Mouse (Mus musculus): ENCODE results near the gene Ghrhr. TPM values are rescaled to one million over a fixed set of nuclear protein-coding genes. Genes with fewer than 3 reads are reported as not detected.
A peak's percentile ranks its signal among the peaks of the same experiment; 100 is the strongest.

The Ghrhr gene
- polyA plus RNA-seq, 1 experiment from 2014 or later: 0.12 TPM

GRCm38 (mm10) chr6:55332773-55333109 lies 43.4 kb upstream of the Ghrhr start:
- no peaks in the 10 kb centered on the region for H3K36me3 ChIP-seq (ENCODE audit: insufficient read depth, low read length)
- DNase-seq (ENCODE audit: low spot score) (no peak), ATAC-seq (no peak)
- peaks cover 19% of the 10 kb centered on the region for H3K4me1 ChIP-seq (ENCODE audit: insufficient read depth, low read depth, low read length)
- H3K27ac ChIP-seq (ENCODE audit: low read length): no peak overlapping the region
- TF ChIP-seq CTCF (IDR thresholded peaks at IDR 0.05) (no peak), EP300 (IDR thresholded peaks at IDR 0.05) (no peak)
- no peak overlapping the region for H3K4me2 ChIP-seq (replicated peaks; ENCODE audit: low read depth, low read length)
- 75% methylated on average over 6 of the region's 6 CpGs for WGBS
- no peak overlapping the region for H3K9ac ChIP-seq (replicated peaks; ENCODE audit: low read depth)
- no peaks in the 10 kb centered on the region for H3K9me3 ChIP-seq (ENCODE audit: low read length)
- H3K4me3 ChIP-seq (ENCODE audit: low read depth, low read length): no peak overlapping the region
- H3K27me3 ChIP-seq (replicated peaks; ENCODE audit: insufficient read depth, low read length): no peaks in the 10 kb centered on the region

GRCm38 (mm10) chr6:55335989-55336514 lies 40.0 kb upstream of the Ghrhr start, which contains the start of gene Aqp1:
TSS of gene Aqp1 (plus strand) at chr6:55336432.
- Histone ChIP-seq H3K4me3 (ENCODE audit: low read depth, low read length) (peak within 1 kb of the TSS; percentile 47), H3K9me3 (ENCODE audit: low read length) (no peaks in the 10 kb centered on the region), H3K9ac (replicated peaks; ENCODE audit: low read depth) (peak within 1 kb of the TSS; percentile 68), H3K36me3 (ENCODE audit: insufficient read depth, low read length) (no peaks in the 10 kb centered on the region), H3K4me1 (ENCODE audit: insufficient read depth, low read depth, low read length) (peaks cover 28% of the 10 kb centered on the region), H3K4me2 (replicated peaks; ENCODE audit: low read depth, low read length) (peak within 1 kb of the TSS; percentile 58), H3K27ac (ENCODE audit: low read length) (peak within 1 kb of the TSS; percentile 82), H3K27me3 (replicated peaks; ENCODE audit: insufficient read depth, low read length) (no peaks in the 10 kb centered on the region)
- TF ChIP-seq EP300 (IDR thresholded peaks at IDR 0.05) (no peak; the same call in 1 of the 2 replicates), CTCF (IDR thresholded peaks at IDR 0.05) (peak; percentile 30)
- peak; percentile 86 for ATAC-seq
- DNase-seq (ENCODE audit: low spot score): peak; percentile 92
- 6% methylated on average over 11 of the region's 12 CpGs for WGBS

DNA sequence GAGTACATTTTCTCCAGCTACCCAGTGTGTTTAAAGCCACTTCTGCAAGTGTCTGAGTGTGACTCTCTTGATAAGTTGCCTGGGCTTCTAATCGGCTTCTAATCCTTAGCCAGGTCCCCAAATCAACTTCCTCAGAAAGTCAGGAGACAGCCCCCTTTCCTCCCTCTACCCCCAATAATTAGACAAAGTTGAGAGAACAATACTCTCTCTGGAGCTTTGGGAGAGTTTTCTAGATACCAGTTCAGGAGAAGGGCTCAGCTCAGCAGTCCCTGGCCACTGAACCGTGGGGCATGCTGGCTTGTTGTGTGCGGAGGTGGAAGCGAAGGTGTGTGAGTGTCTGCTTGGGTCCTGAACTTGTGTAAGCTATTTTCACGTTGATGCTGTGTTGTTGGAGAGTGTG lies 38.9 kb upstream of the Ghrhr start:
- Histone ChIP-seq H3K4me1 (ENCODE audit: insufficient read depth, low read depth, low read length) (peaks cover 33% of the 10 kb centered on the region), H3K36me3 (ENCODE audit: insufficient read depth, low read length) (no peaks in the 10 kb centered on the region), H3K9me3 (ENCODE audit: low read length) (no peaks in the 10 kb centered on the region), H3K4me2 (replicated peaks; ENCODE audit: low read depth, low read length) (peak overlapping the region; percentile 58), H3K4me3 (ENCODE audit: low read depth, low read length) (peak overlapping the region; percentile 47), H3K27me3 (replicated peaks; ENCODE audit: insufficient read depth, low read length) (no peaks in the 10 kb centered on the region), H3K27ac (ENCODE audit: low read length) (peak overlapping the region; percentile 82), H3K9ac (replicated peaks; ENCODE audit: low read depth) (peak overlapping the region; percentile 68)
- ATAC-seq: no peak
- no peak for DNase-seq (ENCODE audit: low spot score)
- 59% methylated on average over 5 of the region's 5 CpGs for WGBS
- no peak for TF ChIP-seq EP300 (IDR thresholded peaks at IDR 0.05)
- no peak for TF ChIP-seq CTCF (IDR thresholded peaks at IDR 0.05)

DNA sequence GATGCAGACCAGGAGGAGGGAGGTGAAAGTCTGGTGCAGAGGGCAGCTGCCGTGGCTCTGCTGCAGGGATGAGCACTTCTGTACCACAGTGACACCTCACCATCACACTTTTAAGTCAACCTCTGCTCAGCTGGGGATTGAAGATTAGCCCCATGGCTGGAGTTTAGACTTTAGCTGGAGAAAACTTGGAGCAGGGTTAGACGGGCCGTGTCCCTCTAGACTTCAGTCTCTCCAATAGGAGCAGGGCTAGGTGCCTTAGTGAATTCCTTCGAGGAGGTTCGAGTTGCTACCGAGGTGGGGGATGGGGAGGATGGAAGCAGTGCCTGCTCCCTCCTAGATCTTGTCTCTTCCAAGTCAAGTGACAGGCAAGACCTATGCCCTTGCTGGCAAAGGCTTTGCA lies 38.0 kb upstream of the Ghrhr start:
- ATAC-seq (no peak), DNase-seq (ENCODE audit: low spot score) (no peak)
- no peaks in the 10 kb centered on the region for H3K36me3 ChIP-seq (ENCODE audit: insufficient read depth, low read length)
- peaks cover 32% of the 10 kb centered on the region for H3K4me1 ChIP-seq (ENCODE audit: insufficient read depth, low read depth, low read length)
- TF ChIP-seq CTCF (IDR thresholded peaks at IDR 0.05) (no peak), EP300 (IDR thresholded peaks at IDR 0.05) (no peak)
- peak overlapping the region; percentile 47 for H3K4me3 ChIP-seq (ENCODE audit: low read depth, low read length)
- H3K27me3 ChIP-seq (replicated peaks; ENCODE audit: insufficient read depth, low read length): no peaks in the 10 kb centered on the region
- peak overlapping the region; percentile 82 for H3K27ac ChIP-seq (ENCODE audit: low read length)
- no peaks in the 10 kb centered on the region for H3K9me3 ChIP-seq (ENCODE audit: low read length)
- WGBS: 28% methylated on average over 6 of the region's 6 CpGs
- H3K9ac ChIP-seq (replicated peaks; ENCODE audit: low read depth): peak overlapping the region; percentile 68
- peak overlapping the region; percentile 58 for H3K4me2 ChIP-seq (replicated peaks; ENCODE audit: low read depth, low read length)

DNA sequence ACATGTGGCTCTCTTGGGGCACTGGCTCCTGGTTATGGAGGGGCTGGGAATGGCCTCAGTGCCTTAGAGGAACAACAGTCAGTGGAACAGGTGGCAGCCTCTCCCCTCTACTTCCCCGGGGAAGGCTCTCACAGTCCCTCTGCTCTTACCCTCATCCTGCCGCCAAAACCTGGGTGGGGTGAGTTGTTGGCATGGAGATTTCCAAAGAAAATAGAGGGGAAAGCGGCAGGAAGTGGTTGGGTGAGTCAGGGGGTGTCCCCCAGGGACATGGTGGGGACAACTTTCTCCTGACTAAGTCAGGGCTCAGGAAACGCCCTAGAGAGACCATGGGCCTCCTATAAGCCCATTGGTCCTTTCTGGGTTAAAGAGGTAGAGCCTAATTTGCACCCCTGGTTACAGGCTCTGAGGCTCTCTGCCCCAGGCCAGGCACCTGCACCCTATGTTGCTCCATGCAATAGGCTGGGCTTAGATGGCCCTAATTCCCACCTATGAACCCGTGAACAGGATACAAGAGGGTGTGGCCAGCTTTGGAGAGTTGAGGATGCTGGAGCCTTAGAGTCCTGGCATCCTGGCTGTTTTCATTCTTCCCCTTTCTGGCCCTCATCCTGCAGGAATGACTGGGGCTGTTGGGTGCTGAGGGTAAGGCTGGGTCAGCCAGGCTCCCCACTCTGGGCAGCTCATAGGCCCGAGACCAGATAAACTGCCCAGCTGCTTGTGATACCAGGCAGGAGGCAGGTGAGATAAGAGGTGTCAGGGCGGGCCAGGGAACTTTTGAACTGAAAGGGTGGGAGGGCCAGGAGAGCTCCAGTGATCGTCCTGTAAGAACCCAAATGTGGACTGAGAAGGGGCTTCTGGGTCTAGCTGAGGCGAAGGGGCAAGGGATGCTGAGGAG lies 36.9 kb upstream of the Ghrhr start:
- no peaks in the 10 kb centered on the region for H3K36me3 ChIP-seq (ENCODE audit: insufficient read depth, low read length)
- no peak for ATAC-seq
- peak overlapping the region; percentile 58 for H3K4me2 ChIP-seq (replicated peaks; ENCODE audit: low read depth, low read length)
- peaks cover 32% of the 10 kb centered on the region for H3K4me1 ChIP-seq (ENCODE audit: insufficient read depth, low read depth, low read length)
- no peak for DNase-seq (ENCODE audit: low spot score)
- no peak for TF ChIP-seq CTCF (IDR thresholded peaks at IDR 0.05)
- peak; percentile 18; the same call in 1 of the 2 replicates for TF ChIP-seq EP300 (IDR thresholded peaks at IDR 0.05)
- no peaks in the 10 kb centered on the region for H3K9me3 ChIP-seq (ENCODE audit: low read length)
- H3K9ac ChIP-seq (replicated peaks; ENCODE audit: low read depth): peak overlapping the region; percentile 68
- peak overlapping the region; percentile 82 for H3K27ac ChIP-seq (ENCODE audit: low read length)
- H3K4me3 ChIP-seq (ENCODE audit: low read depth, low read length): peak overlapping the region; percentile 47
- no peaks in the 10 kb centered on the region for H3K27me3 ChIP-seq (replicated peaks; ENCODE audit: insufficient read depth, low read length)
- 55% methylated on average over 9 of the region's 9 CpGs for WGBS

- ATAC-seq: peak; percentile 84
- peak; percentile 89 for DNase-seq (ENCODE audit: low spot score)
- peaks cover 21% of the 10 kb centered on the region for H3K4me1 ChIP-seq (ENCODE audit: insufficient read depth, low read depth, low read length)
These were observed 34.4 kb upstream of the Ghrhr start for GRCm38 (mm10) chr6:55341688-55342087.

More at GRCm38 (mm10) chr6:55341688-55342087, 34.4 kb upstream of the Ghrhr start:
- H3K9ac ChIP-seq (replicated peaks; ENCODE audit: low read depth): no peak overlapping the region
- peaks cover 8% of the 10 kb centered on the region; the same call in 1 of the 2 replicates for H3K36me3 ChIP-seq (ENCODE audit: insufficient read depth, low read length)
- TF ChIP-seq CTCF (IDR thresholded peaks at IDR 0.05): no peak
- TF ChIP-seq EP300 (IDR thresholded peaks at IDR 0.05): peak; percentile 91
- 14% methylated on average over 5 of the region's 5 CpGs for WGBS
- H3K27me3 ChIP-seq (replicated peaks; ENCODE audit: insufficient read depth, low read length): no peaks in the 10 kb centered on the region
- H3K27ac ChIP-seq (ENCODE audit: low read length): peak overlapping the region; percentile 82
- H3K4me3 ChIP-seq (ENCODE audit: low read depth, low read length): no peak overlapping the region
- H3K4me2 ChIP-seq (replicated peaks; ENCODE audit: low read depth, low read length): peak overlapping the region; percentile 58; the same call in 1 of the 2 replicates
- H3K9me3 ChIP-seq (ENCODE audit: low read length): no peaks in the 10 kb centered on the region
